Mouse (Mus musculus) T-helper 17 cell (primary cell): ENCODE results near the gene Acot5.
"Not testable (repeated sequence)": the region's sequence is repeated elsewhere in the genome, so short reads cannot be mapped to it uniquely, and the experiment has no call there.

Source experiments
- in situ Hi-C, 2 experiments: fragments of 300-600 bp; cut with MboI, MseI; formaldehyde crosslinking; loops; 1 replicate in 1 of 2; 2 replicates in 1 of 2; pipeline ENCODE4 v1.15.1; 2025; ENCODE audit warnings: high pct_unique_total_duplicates in 2 of 2

Acot5 gene

GRCm38 (mm10) chr12:84068986-84069385 is at the start of gene Acot5:
TSS of gene Acot5 (plus strand) at chr12:84069325.
- in situ Hi-C loops, result loop anchor here in 1 of 2 experiments (25.0 kb wide), 1 partner anchor 957 kb away; no protein-coding TSS in a partner anchor

GRCm38 (mm10) chr12:84020528-84020927 is 48.6 kb upstream of the Acot5 start:
- in situ Hi-C loops, result loop anchor here in 1 of 2 experiments (25.0 kb wide), 1 partner anchor 1683 kb away; no protein-coding TSS in a partner anchor

- in situ Hi-C loops, result loop anchor here in 1 of 2 experiments (25.0 kb wide), 1 partner anchor 1685 kb away; no protein-coding TSS in a partner anchor
Observed at GRCm38 (mm10) chr12:84022266-84022665, 46.9 kb upstream of the Acot5 start.

GRCm38 (mm10) chr12:84023052-84023745 is 45.9 kb upstream of the Acot5 start:
- in situ Hi-C loops, result loop anchor here in 1 of 2 experiments (25.0 kb wide), 1 partner anchor 1686 kb away; no protein-coding TSS in a partner anchor

- in situ Hi-C loops, result no loop called here
Observed at GRCm38 (mm10) chr12:84025888-84026287, 43.2 kb upstream of the Acot5 start.

DNA sequence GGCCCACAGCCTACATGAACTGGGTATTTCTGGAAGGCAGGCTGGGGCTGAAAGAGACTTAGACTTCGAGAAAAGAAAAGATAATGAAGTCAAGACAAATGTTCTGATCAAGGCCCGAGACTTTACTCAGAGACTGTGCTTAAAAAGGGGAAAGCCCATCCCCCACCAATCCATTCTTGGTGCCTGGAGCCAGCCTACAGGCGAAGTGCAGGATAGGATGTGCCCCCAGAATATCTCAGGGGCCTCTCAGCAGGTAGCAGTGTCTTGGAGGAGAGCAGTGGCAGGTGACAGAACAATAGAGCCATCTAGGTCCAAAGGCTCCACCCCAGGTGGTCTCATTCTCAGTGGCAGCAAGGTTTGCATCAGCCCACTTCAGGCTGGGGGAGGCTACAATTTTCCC is 40.8 kb upstream of the Acot5 start:
- in situ Hi-C loops, result not testable (repeated sequence)

GRCm38 (mm10) chr12:84029043-84029442 is 40.1 kb upstream of the Acot5 start:
- in situ Hi-C loops, result not testable (repeated sequence)

DNA sequence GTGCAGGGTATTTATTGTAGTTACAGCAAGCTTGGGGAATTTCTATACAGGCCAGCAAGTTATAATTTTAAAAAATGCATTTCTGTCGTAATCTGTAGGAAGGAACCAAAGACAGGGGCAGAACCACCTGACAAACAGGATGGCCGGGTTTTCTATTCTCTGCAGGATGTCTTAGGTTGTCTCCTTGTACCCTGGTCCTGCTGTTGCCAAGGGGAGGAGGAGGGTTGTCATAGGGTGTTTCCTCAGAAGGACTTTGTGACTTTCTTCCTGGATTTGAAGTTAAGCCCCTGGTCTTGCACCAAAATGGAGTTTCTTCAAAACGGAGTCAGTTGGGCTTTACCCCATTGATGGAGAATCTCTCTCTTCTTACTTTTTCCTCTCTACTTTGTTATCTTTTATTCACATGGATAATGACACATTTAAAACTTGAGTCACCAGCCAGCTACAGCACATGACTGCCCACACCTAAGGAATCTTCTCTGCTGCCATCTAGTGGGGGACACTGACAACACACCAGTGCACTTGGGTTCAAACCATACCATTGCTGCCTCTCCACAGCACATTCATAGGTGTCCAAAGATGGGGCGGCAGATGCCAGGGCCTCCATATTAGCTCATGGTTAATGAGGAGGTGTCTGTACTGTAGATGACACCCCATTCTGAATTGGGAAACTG is 38.3 kb upstream of the Acot5 start:
- in situ Hi-C loops, result no loop called here

DNA sequence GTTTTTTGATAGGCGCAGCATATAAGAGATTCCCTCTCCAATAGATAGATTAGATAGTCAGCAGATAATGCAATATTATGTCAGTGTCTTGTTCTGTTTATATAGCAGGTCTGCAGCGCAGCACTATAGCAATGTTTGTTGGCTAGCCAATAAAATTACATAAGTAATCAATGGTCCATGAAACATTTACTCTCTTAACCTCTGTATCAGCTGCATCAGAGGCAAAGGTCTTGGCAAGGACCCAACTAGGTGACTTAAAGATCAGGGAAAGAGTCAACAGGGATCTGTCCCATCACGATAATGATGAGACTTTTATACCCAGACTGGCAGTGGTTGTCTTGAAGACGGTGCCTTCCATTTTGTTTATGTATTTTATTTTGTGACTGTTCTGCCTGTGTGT is 36.3 kb upstream of the Acot5 start:
- in situ Hi-C loops, result no loop called here

DNA sequence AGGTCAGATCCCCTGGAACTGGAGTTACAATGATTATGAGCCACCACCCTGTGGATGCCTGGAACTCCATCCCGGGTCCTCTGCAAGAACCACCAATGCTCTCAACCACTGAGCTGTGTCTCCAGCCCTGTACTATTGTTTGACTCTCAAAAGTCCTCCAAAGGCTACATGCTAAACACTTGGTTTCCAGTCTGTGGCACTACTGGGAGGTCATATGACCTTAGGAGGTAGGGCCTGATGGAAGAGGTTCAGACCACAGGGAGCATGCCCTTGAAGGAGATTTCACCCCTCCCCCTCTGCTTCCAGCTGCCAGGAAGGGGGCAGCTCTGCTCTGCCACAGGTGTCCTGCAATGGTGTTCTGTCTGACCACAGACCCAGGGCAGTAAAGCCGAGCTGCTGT is 35.8 kb upstream of the Acot5 start:
- in situ Hi-C loops, result not testable (repeated sequence)

- in situ Hi-C loops, result no loop called here
Observed at GRCm38 (mm10) chr12:84034108-84034507, 35.0 kb upstream of the Acot5 start.

DNA sequence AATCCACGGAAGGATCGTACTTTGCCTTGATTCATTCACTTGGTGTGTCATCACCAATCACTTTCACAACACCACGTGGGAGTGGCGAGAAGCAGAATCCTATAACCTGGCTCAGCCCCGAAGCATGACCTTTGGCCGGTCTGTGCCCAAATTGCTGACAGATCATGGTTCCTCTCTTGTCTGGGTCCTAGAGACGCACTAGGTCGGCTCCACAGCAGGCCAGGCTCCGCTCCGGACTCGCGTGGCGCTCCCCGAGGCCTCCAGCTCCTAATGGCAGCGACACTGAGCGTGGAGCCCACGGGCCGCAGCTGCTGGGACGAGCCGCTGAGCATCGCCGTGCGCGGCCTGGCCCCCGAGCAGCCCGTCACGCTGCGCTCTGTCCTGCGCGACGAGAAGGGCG is 30.9 kb upstream of the Acot5 start, which contains the start of gene Acot4:
Gene Acot4 (plus strand): TSS at position 139 of the 400 bp plus-strand sequence.
- in situ Hi-C loops, result not testable (repeated sequence)

- in situ Hi-C loops, result not testable (repeated sequence)
Observed at GRCm38 (mm10) chr12:84038691-84039111, 30.4 kb upstream of the Acot5 start, which contains the start of gene Gm49366. TSS of gene Gm49366 (plus strand) at chr12:84038935.

DNA sequence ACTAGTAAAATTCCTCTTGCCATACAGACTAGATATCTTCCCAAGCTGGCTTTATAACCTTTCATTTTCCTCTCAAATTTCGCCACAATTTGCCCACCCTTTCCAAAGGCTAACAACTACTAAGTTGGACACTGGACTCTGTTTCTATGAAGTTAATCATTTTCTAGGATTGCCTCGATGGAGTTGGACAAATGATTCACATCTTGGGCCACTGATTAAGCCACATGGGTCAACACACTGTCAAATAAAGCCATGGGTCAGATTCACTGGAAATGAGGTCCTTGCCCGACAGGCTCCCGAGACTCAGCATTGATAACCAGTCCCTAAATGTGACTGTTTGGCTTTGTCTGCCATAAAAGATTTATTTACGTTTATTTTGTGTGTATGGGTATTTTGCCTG is 26.9 kb upstream of the Acot5 start:
- in situ Hi-C loops, result loop anchor here (5.0 kb wide), 1 partner anchor 70 kb away; no protein-coding TSS in a partner anchor

DNA sequence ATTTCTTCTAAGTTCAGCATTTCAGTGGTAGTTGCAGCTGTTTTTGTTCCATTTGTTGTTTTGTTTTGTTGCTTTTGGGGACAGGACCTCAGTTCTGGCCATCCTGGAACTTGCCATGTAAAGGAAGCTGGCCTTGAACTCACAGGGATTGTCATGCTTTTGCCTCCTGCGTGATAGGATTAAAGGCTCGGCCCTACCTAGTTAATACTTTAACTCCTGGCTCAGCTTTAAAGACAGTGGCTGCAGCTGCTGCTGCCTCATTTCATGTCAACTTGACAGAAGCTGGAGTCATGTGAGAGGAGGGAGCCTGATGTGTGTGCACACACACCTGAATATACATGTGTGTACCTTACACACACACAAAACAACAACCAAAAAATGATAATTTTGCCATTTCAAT is 25.1 kb upstream of the Acot5 start:
- in situ Hi-C loops, result loop anchor here (5.0 kb wide), 1 partner anchor 72 kb away; no protein-coding TSS in a partner anchor

DNA sequence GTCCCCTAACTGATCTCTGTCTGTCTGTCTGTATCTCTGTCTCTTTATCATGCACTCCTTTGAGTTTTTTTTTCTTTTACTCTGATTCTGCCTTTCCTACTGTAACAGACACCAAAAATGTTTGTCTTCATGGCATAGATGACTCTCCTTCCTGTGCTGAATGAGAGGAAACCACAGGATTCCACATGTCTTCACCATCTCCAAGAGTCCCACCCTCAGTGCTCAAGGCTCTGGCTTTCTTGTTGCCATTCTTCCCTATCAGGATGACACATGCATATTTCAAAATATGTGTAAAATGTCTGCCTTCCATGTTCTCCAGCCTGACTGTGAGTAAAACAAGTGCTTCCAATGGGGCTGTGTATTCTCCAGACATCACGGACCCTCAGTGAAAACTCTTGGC is 22.2 kb upstream of the Acot5 start:
- in situ Hi-C loops, result no loop called here

- in situ Hi-C loops, result loop anchor here in 1 of 2 experiments (25.0 kb wide), 1 partner anchor 938 kb away; no protein-coding TSS in a partner anchor
Observed at GRCm38 (mm10) chr12:84050744-84051143, 18.4 kb upstream of the Acot5 start.

DNA sequence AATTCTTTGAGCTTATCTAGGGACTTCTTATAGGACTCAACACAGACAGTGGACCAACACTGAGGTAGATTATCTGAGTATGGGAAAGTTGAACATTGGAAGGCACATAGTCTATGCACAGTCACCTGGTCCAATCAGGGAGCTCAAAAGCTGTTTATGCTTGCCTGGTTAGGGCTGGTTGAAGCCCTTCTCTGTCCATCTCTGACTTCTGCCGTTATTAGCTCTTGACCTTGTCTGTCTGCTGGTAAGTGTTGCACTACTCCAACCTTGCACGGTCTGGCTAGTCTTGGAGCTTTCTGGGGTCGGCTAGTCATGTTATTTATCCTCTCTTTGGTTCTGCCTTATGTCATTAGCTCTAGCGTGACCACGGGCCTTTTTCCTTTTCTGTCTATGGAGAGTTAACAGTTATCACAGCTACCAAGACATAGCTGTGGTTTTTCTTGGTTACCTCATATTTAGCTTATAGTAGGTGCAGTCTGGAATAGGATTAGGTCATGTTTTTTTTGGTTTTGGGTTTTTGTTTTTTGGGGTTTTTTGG is 17.1 kb upstream of the Acot5 start, which contains the start of gene Acot3:
Gene Acot3 (plus strand): TSS at position 208 of the 538 bp plus-strand sequence.
- in situ Hi-C loops, result loop anchor here in 1 of 2 experiments (25.0 kb wide), 1 partner anchor 940 kb away; no protein-coding TSS in a partner anchor

GRCm38 (mm10) chr12:84052609-84053008 is 16.5 kb upstream of the Acot5 start:
- in situ Hi-C loops, result loop anchor here in 1 of 2 experiments (25.0 kb wide), 1 partner anchor 940 kb away; no protein-coding TSS in a partner anchor

GRCm38 (mm10) chr12:84053173-84053572 is 16.0 kb upstream of the Acot5 start:
- in situ Hi-C loops, result loop anchor here in 1 of 2 experiments (25.0 kb wide), 1 partner anchor 941 kb away; no protein-coding TSS in a partner anchor

- in situ Hi-C loops, result loop anchor here in 1 of 2 experiments (25.0 kb wide), 1 partner anchor 942 kb away; no protein-coding TSS in a partner anchor
Observed at GRCm38 (mm10) chr12:84053679-84054391, 15.3 kb upstream of the Acot5 start.
